Mouse (Mus musculus) cerebellum, adult (tissue): ENCODE measurements around the gene Atp6v1fnb.
A peak's percentile ranks its signal among the peaks of the same experiment; 100 is the strongest.

Experiments used
- ATAC-seq: cut with Nextera tagmentation; 2 replicates; pipeline ENCODE4 v1.9.2; 2017; ENCODE audit warnings: mild to moderate bottlenecking, moderate library complexity, mixed read lengths; ENCODE audit not compliant: insufficient number of reproducible peaks, low FRiP score, low TSS enrichment

The Atp6v1fnb gene

DNA sequence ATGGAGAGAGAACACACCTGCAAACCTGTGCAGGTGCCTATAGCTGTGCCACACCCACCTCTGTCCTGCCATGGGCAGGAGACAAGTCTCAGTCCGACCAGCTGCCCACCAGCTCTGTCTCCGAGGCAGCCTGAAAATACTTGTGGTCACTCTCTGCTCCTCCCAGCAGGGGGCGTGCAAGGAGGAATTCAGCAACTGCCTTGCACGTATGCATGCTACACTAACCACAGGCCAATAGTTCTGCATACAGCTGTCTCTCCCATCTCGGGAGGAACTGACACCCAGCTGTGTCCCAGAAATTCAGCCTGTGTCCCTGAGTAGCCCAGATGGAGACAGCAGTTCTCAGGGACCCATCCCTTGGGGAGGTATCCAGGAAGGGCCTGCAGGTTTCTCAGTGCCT lies 45.9 kb downstream of the Atp6v1fnb start:
- 0 out of 2 replicates have a peak, but pooled peaks have one; percentile 45 for ATAC-seq

DNA sequence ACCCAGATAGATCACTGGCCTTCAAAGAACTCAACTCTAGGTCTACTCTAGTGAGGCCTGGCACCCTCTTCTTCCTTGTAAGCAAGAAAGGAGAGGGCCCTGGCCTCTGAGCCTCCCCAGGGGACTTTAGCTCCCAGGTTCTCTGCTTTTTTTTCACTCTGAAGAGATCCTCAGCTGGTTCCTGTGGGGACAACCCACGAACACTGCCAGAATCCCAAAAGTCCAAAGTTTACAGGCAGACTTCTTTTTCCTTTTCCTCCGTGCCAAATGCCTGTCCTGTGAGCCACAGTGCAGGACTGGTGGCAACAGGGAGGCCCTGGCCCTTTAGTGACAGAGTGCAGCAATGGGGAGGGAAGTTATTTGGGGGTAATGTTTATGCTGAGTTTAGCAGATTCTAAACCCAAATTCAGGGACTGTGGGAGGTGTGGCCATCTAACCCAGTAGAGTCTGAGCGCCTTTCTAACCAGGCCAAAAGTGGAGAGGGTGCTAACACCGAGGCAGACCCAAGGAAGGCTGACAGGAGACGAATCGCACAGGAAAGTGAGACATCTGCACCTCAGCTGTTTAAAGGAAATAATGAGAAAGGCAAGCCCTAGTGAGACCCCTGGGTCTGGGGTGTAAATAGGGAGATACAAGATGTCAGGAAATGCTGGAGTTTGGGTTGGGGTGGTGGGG lies 51.5 kb downstream of the Atp6v1fnb start:
- ATAC-seq: no peak
